Mouse (Mus musculus) lung, adult 2 months (tissue): ENCODE data around the gene Insr. TPM values are rescaled to one million over a fixed set of nuclear protein-coding genes. Genes with fewer than 3 reads are reported as not detected.
A peak's percentile ranks its signal among the peaks of the same experiment; 100 is the strongest.

ENCODE experiments used
- DNase-seq: peaks from one replicate; pipeline ENCODE4 v3.0.0; 2022
- H3K4me1 ChIP-seq: fragments of 200-500 bp; 2 replicates; pipeline ENCODE4 v1.6.1; 2011; ENCODE audit warnings: low read length; ENCODE audit not compliant: control insufficient read depth, insufficient read depth
- H3K4me3 ChIP-seq: fragments of 200-500 bp; replicated peaks from 2 replicates; pipeline ENCODE3; 2011; ENCODE audit warnings: low read depth, mild to moderate bottlenecking, control low read depth, low read length; ENCODE audit errors: extremely low read depth
- CTCF ChIP-seq: fragments of 200-500 bp; IDR thresholded peaks from 2 replicates; pipeline ENCODE4 v1.5.1; 2011; ENCODE audit warnings: mild to moderate bottlenecking, low read length, control low read depth; ENCODE audit not compliant: insufficient read depth
- POLR2A ChIP-seq: fragments of 200-500 bp; IDR thresholded peaks from 2 replicates; pipeline ENCODE4 v1.6.1; 2011; ENCODE audit warnings: low read depth, mild to moderate bottlenecking, control low read depth, low read length, borderline replicate concordance; ENCODE audit errors: extremely low read depth
- WGBS: fragments of 180-500 bp; shearing (Covaris S2); methylation state at CpG from one replicate; pipeline ENCODE4 v1.1.7; 2018; 5-methylcytosine and 5-hydroxymethylcytosine counted together
- polyA plus RNA-seq: library from polyadenylated mRNA; depleted of rRNA; stranded (reverse); fragments of >200 nt; gene quantifications from 2 replicates; pipeline ENCODE4 v1.2.3, GENCODE M21; 2012

Gene Insr
- polyA plus RNA-seq, 1 experiment = 24.6 TPM

DNA sequence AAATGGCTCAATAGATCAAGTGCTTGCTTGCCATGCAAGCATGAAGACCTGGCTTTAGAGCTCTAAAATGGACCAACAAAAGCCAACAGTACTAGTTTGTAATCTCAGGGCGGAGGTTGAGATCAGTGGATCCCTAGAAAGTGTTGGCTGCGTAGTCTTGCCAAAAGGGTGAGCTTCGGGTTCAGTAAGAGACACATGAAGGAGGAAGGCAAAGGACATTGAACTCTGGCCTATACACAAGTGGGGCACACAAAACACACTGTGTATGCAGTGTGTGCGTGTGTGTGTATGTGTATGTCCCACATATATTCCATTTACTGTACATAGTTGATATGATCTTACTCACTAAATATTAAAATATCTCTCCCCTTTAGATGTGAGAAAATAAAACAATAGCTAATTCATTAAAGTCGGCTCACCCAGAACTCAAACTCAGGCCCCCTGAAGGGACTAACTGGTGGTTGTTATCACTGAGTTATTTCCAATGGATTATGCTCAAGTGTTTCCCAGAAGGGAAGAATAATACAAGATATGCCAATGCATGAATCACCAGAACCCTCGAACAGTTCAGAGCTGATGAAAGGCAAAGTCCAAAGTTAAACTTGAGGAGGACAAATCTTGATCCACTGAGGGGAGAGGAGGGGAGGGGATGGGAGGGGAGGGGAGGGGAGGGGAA, 57.3 kb downstream of the Insr start:
- 45% methylated on average over 6 of the region's 6 CpGs for whole genome bisulfite sequencing

DNA sequence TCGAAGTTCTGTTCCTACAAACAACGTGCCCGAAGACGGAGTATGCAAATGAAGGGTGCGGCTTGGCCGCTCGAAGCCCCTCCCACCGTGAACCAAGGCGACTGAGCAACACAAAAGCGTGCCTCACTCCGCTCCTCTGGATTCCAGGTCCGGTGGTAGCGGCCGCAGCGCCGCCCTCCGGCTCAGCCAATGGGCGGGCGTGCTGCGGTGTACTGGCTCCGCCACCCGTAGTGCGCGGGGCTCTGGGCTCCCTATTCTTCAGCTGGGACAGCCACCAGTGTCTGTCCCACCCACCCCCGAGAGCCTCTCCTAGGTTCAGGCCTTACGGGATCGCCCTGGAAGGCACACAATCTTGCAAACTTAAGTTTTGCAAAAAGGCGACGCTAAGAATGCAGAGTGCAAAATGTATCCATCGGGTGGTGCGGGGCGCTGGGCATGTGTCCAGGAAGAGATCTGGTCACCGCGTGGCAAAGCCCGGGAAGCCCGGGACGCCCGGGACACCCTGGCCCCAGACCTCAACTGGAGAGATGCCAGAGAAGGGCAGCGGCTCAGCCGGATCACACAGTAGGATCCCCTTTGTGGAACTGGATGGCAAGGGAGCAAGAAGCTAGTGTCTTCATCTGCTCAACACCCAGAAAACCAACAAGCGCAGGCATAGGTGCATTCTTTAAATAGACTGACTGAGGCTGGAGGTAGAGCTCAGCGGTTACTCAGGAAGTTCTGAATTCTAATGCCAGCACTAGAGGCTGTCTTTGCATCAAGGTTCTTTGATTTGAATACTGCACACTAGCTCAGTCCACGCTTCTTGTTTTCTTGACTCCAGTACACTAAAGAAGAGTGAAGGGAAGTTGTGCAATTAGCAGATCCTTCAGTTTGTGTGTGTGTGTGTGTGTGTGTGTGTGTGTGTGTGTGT, 58.1 kb downstream of the Insr start:
- Histone ChIP-seq H3K4me3 (peak overlapping the region; percentile 72), H3K4me1 (peaks cover 24% of the 10 kb centered on the region)
- DNase-seq = peak; percentile 81
- under 1% methylated on average over 43 of the region's 43 CpGs for WGBS
- TF ChIP-seq POLR2A (0 out of 2 replicates have a peak, but pooled peaks have one; percentile 2), CTCF (no peak)

More for the DNA sequence above, 57.3 kb downstream of the Insr start:
- no peak for TF ChIP-seq CTCF
- no peak for TF ChIP-seq POLR2A
- H3K4me3 ChIP-seq = no peak overlapping the region
- H3K4me1 ChIP-seq = peaks cover 24% of the 10 kb centered on the region
- no peak for DNase-seq

DNA sequence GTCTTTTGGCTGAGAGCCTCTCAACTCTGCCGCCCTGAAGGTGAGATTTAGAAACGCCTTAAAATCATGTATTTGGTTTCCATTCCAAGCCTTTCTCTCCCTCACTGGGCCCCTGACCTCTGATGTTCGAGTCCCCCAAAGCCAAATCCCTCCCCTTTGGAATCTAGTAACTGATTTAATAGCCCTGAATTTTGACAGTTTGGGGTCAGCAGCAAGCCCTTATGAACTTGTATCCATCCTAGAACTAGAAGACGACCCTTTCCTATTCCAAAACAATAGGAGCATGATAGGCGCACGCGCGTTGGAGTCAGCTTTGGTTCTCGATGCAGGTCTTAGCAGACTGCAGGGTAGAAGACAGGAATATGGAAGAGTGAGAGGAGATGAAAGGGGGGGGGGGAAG, 58.9 kb downstream of the Insr start:
- peaks cover 23% of the 10 kb centered on the region for H3K4me1 ChIP-seq
- no peak for DNase-seq
- 5% methylated on average over 9 of the region's 9 CpGs for WGBS

DNA sequence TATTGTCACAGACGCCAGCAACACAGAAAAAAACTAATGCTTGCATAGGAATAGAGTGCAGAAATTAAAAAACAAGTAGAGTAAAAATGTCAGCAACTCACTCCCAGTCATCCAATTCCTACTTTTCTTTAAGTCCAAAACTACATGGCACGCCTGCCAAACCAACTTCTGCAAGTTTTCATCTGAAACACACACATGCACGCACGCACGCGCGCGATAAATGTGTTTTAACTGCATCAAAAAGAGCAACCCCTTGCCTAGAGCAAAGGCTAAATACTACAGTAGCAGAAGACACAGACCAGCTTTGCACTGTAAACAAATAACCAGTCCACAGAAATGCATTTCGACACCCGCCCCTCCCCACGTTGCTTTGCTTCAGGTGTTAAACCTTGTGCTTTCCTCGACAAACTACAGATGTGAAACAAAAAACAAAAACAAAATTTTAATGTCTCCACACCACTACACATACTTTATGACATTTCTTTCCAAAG, 59.5 kb downstream of the Insr start:
- DNase-seq = no peak
- no peak overlapping the region for H3K4me3 ChIP-seq
- 66% methylated on average over 12 of the region's 12 CpGs for WGBS
- H3K4me1 ChIP-seq = peaks cover 23% of the 10 kb centered on the region
- TF ChIP-seq CTCF (no peak), POLR2A (no peak)

More for the DNA sequence above, 58.9 kb downstream of the Insr start:
- H3K4me3 ChIP-seq = peak overlapping the region; percentile 51
- TF ChIP-seq CTCF (no peak), POLR2A (no peak)

DNA sequence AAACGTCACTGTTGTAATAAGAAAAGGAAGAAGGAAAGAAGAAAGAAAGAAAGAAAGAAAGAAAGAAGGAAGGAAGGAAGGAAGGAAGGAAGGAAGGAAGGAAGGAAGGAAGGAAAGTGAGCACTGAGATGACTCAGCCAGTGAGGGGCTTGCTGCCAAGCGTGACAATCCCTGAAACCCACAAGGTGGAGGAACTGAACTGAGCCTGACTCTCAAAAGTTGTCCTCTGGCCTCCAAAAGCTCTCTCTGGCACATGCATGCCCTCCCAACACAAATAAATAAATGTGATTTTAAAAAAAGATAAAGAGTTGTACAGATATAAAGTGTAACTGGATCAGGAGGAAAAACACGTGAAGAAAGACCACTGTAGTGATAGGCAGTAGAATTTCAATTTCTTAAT, 60.2 kb downstream of the Insr start:
- H3K4me1 ChIP-seq = peaks cover 21% of the 10 kb centered on the region

DNA sequence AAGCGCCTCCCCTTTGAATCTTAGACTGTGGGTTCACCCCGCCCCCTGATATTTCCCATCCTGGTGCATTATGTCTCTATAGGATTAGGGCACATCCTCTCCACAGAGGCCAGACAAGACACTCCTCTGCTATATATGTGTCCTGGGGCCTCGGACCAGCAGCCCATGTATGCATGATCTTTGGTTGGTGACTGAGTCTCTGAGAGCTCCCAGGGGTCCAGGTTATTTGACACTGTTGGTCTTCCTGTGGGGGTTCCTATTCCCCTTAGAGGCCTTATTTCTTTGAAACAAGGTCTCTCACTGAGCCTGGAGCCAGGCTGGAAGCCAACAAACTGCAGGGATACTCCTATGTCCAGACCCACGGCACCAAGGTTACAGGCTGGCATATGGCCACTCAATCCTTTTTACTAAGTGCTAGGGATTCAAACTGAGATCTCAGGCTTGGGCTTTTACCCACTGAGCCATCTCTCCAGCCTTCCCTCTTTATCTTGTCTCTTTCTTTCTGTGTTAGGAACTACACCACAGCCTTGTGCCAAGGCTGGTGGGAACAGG, 62.8 kb downstream of the Insr start:
- TF ChIP-seq POLR2A = no peak
- no peak for TF ChIP-seq CTCF
- DNase-seq = no peak
- H3K4me3 ChIP-seq = no peak overlapping the region
- H3K4me1 ChIP-seq = peaks cover 18% of the 10 kb centered on the region
- WGBS = 68% methylated on average over 4 of the region's 4 CpGs

More for the DNA sequence above, 60.2 kb downstream of the Insr start:
- TF ChIP-seq POLR2A (no peak), CTCF (no peak)
- WGBS = 53% methylated on average over 3 of the region's 3 CpGs
- no peak overlapping the region for H3K4me3 ChIP-seq
- DNase-seq = no peak

DNA sequence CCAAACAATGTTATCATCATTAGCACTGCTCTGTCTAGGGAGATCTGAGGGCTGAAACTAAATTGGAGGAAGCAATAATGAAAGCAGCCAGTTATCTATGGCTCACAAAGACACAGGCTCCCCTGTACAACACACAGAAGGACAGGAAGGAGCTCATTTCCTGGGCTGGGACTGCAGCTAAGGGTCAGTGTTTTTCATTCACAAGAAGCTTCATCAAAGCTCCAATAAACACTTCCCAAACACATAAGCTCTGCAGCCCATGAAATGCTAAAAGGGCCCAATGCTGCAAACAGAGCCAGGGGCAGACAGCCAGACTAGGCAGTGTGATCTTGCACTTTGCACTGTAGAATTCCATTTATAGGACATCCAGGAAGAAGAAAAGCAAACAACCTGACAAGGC, 63.9 kb downstream of the Insr start:
- Histone ChIP-seq H3K4me3 (no peak overlapping the region), H3K4me1 (peaks cover 22% of the 10 kb centered on the region)
- peak; percentile 45 for DNase-seq
- TF ChIP-seq POLR2A = no peak
- TF ChIP-seq CTCF = no peak

DNA sequence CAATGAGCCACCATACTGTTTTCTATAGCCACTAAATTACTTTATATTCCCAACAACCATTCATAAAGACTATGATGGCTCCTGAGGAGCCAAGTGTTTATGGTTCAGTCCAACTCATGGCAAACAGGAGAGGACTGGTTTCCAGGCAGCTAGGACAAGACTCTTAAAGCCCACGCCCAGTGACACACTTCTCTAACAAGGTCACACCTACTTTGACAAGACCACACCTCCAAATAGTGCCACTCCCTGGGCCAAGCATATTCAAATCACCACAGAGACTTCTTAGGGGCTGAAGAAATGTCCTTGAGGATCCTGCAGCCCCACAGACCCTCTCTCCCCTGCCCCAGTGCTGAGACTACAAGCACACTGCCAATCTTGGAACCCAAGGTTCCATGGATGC, 64.8 kb downstream of the Insr start:
- Histone ChIP-seq H3K4me1 (peaks cover 20% of the 10 kb centered on the region), H3K4me3 (no peak overlapping the region)
- 70% methylated on average over 1 of the region's 1 CpGs for WGBS
- DNase-seq = no peak
- no peak for TF ChIP-seq POLR2A
- TF ChIP-seq CTCF = no peak

DNA sequence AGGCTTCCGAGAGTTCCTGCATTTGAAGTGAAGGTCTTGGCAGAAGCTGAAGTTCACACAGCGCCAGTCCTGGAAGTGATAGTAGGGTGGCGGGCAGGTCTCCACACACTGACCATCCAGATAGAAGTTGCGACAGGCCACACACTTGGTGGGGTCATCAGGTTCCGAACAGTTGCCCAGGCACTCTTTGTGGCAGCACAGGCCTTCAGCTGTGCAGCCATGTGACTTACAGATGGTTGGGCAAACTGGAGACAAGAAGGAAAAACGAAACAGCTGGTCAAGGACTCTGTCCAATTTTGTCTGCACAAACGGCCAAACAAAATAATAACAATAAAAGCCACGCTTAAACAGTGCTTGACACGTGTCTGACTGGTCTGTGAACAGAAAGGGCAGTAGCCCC, 68.0 kb downstream of the Insr start:
- WGBS = 41% methylated on average over 9 of the region's 9 CpGs
- no peak for DNase-seq
- Histone ChIP-seq H3K4me3 (no peak overlapping the region), H3K4me1 (peaks cover 22% of the 10 kb centered on the region)
- TF ChIP-seq POLR2A (no peak), CTCF (no peak)
